Mouse (Mus musculus) MEL (cell line): ENCODE results near the gene Lrp6. TPM values are rescaled to one million over a fixed set of nuclear protein-coding genes. Genes with fewer than 3 reads are reported as not detected.

Experiments
- DNase-seq: peaks from one replicate; pipeline ENCODE4 v3.0.0; 2011; ENCODE audit warnings: low read depth, low spot score
- H3K27ac ChIP-seq: 2 replicates; pipeline ENCODE4 v1.5.1; 2012; ENCODE audit warnings: low read depth, mild to moderate bottlenecking, control low read depth, low read length, moderate library complexity; ENCODE audit not compliant: control insufficient read depth
- H3K27me3 ChIP-seq, 2 experiments: fragments of 150-350 bp in 1 of 2; sonication (generic) in 1 of 2; 2 replicates each; pipeline ENCODE4 v1.6.1; 2012; ENCODE audit warnings: low read length in 2 of 2, mild to moderate bottlenecking in 2 of 2, improper control_type of control experiment in 1 of 2, moderate library complexity in 1 of 2; ENCODE audit not compliant: insufficient read depth in 2 of 2, control insufficient read depth in 1 of 2
- H3K36me3 ChIP-seq, 2 experiments: 2 replicates each; pipeline ENCODE4 v1.6.1; 2012 to 2014; ENCODE audit warnings: low read length in 2 of 2, improper control_type of control experiment in 1 of 2, inconsistent platforms in 1 of 2, mild to moderate bottlenecking in 1 of 2; ENCODE audit not compliant: insufficient read depth in 2 of 2, control insufficient read depth in 1 of 2
- H3K4me1 ChIP-seq, 2 experiments: fragments of 150-350 bp in 1 of 2; sonication (generic) in 1 of 2; 2 replicates each; pipeline ENCODE4 v1.6.1; 2012; ENCODE audit warnings: low read length in 2 of 2, improper control_type of control experiment in 1 of 2, mild to moderate bottlenecking in 1 of 2; ENCODE audit not compliant: insufficient read depth in 2 of 2, control insufficient read depth in 1 of 2
- H3K4me3 ChIP-seq, 2 experiments: fragments of 150-350 bp in 1 of 2; sonication (generic) in 1 of 2; 2 replicates each; pipeline ENCODE4 v1.5.1; 2012; ENCODE audit warnings: low read depth in 2 of 2, low read length in 2 of 2, mild to moderate bottlenecking in 2 of 2, moderate library complexity in 2 of 2, control low read depth in 1 of 2, improper control_type of control experiment in 1 of 2; ENCODE audit not compliant: control insufficient read depth in 1 of 2, insufficient read depth in 1 of 2
- H3K79me2 ChIP-seq: 2 replicates; pipeline ENCODE4 v1.6.1; 2012; ENCODE audit warnings: mild to moderate bottlenecking, low read length, moderate library complexity; ENCODE audit not compliant: control insufficient read depth, poor library complexity, insufficient read depth
- H3K9ac ChIP-seq: 2 replicates; pipeline ENCODE4 v1.6.1; 2012; ENCODE audit warnings: low read depth, mild to moderate bottlenecking, control low read depth, low read length, moderate library complexity; ENCODE audit not compliant: control insufficient read depth, poor library complexity, severe bottlenecking
- H3K9me3 ChIP-seq: fragments of 150-350 bp; sonication (generic); replicated peaks from 2 replicates; pipeline ENCODE4 v1.6.1; 2012; ENCODE audit warnings: mild to moderate bottlenecking, low read length, improper control_type of control experiment, moderate library complexity; ENCODE audit not compliant: insufficient read depth
- CHD2 ChIP-seq: IDR thresholded peaks from 2 replicates; pipeline ENCODE4 v1.6.1; 2011; ENCODE audit warnings: low read length, improper control_type of control experiment
- CTCF ChIP-seq, 3 experiments: IDR thresholded peaks in 2 of 3; conservative IDR thresholded peaks in 1 of 3; 2 replicates each; pipeline ENCODE4 v1.5.1; 2011 to 2012; ENCODE audit warnings: low read length in 3 of 3, low read depth in 2 of 3, mild to moderate bottlenecking in 2 of 3, improper control_type of control experiment in 1 of 3, inconsistent platforms in 1 of 3, mixed read lengths in 1 of 3, moderate library complexity in 1 of 3; ENCODE audit not compliant: control insufficient read depth in 1 of 3, insufficient read depth in 1 of 3, poor library complexity in 1 of 3, severe bottlenecking in 1 of 3
- E2F4 ChIP-seq: IDR thresholded peaks from 2 replicates; pipeline ENCODE4 v1.6.1; 2011; ENCODE audit warnings: low read depth, low read length, improper control_type of control experiment, borderline replicate concordance
- MAX ChIP-seq: IDR thresholded peaks from 2 replicates; pipeline ENCODE4 v1.6.1; 2011; ENCODE audit warnings: low read length, improper control_type of control experiment
- MEF2A ChIP-seq: IDR thresholded peaks from 2 replicates; pipeline ENCODE4 v1.6.1; 2014; ENCODE audit warnings: low read depth, mild to moderate bottlenecking, inconsistent platforms, low read length, improper control_type of control experiment; ENCODE audit not compliant: poor library complexity, insufficient replicate concordance, severe bottlenecking; ENCODE audit errors: extremely low read depth
- MYB ChIP-seq: IDR thresholded peaks from 2 replicates; pipeline ENCODE4 v1.6.1; 2011; ENCODE audit warnings: mild to moderate bottlenecking, low read depth, low read length, improper control_type of control experiment
- NELFE ChIP-seq: IDR thresholded peaks from 2 replicates; pipeline ENCODE4 v1.6.1; 2011; ENCODE audit warnings: low read depth, low read length, improper control_type of control experiment
- NRF1 ChIP-seq: IDR thresholded peaks from 2 replicates; pipeline ENCODE4 v1.6.1; 2014; ENCODE audit warnings: low read depth, mild to moderate bottlenecking, inconsistent platforms, low read length, improper control_type of control experiment, moderate library complexity; ENCODE audit not compliant: poor library complexity, insufficient read depth, severe bottlenecking
- RAD21 ChIP-seq: IDR thresholded peaks from 2 replicates; pipeline ENCODE4 v1.6.1; 2011; ENCODE audit warnings: mild to moderate bottlenecking, low read depth, low read length, improper control_type of control experiment
- SMC3 ChIP-seq: IDR thresholded peaks from 2 replicates; pipeline ENCODE4 v1.6.1; 2011; ENCODE audit warnings: low read depth, low read length, improper control_type of control experiment
- ZC3H11A ChIP-seq: IDR thresholded peaks from 2 replicates; pipeline ENCODE4 v1.6.1; 2012; ENCODE audit warnings: low read depth, mild to moderate bottlenecking, inconsistent platforms, low read length, improper control_type of control experiment
- ZKSCAN1 ChIP-seq: IDR thresholded peaks from 2 replicates; pipeline ENCODE4 v1.6.1; 2012; ENCODE audit warnings: low read depth, mild to moderate bottlenecking, inconsistent platforms, low read length, improper control_type of control experiment, moderate library complexity
- ZNF384 ChIP-seq: IDR thresholded peaks from 2 replicates; pipeline ENCODE4 v1.6.1; 2012; ENCODE audit warnings: low read depth, mild to moderate bottlenecking, inconsistent platforms, low read length, improper control_type of control experiment
- polyA plus RNA-seq, 2 experiments: library from polyadenylated mRNA; stranded (reverse) in 1 of 2; unstranded in 1 of 2; fragments of >175 nt in 1 of 2; fragments of >200 nt in 1 of 2; gene quantifications; 2 replicates each; pipeline versions ENCODE4 v1.2.1 to v1.2.4; 2012; ENCODE audit warnings: low replicate concordance in 2 of 2, low read depth in 1 of 2; ENCODE audit not compliant: insufficient read length in 2 of 2, insufficient read depth in 1 of 2, missing spikeins in 1 of 2
- total RNA-seq: library from RNA; depleted of rRNA; stranded (reverse); fragments of 300-350 nt; gene quantifications from 2 replicates; pipeline ENCODE4 v1.2.3, GENCODE M21; 2012

The Lrp6 gene
- total and polyA plus RNA-seq, 3 experiments: 13.1 to 25.7 (median 17.2) TPM

GRCm38 (mm10) chr6:134461175-134461574 is 105.6 kb downstream of the Lrp6 start:
- Histone ChIP-seq H3K27me3 (no peaks in the 10 kb centered on the region), H3K4me1 (peaks cover 0 to 2% of the 10 kb centered on the region in 2 experiments; a peak in 1 of 4 replicates), H3K9ac (no peak overlapping the region), H3K79me2 (no peaks in the 10 kb centered on the region), H3K9me3 (no peaks in the 10 kb centered on the region), H3K36me3 (peaks cover 5 to 32% of the 10 kb centered on the region in 2 experiments), H3K27ac (no peak overlapping the region), H3K4me3 (no peak overlapping the region)
- DNase-seq: no peak
- TF ChIP-seq ZKSCAN1 (no peak), MEF2A (no peak)

GRCm38 (mm10) chr6:134458376-134458775 is 108.4 kb downstream of the Lrp6 start:
- TF ChIP-seq ZC3H11A (no peak), NELFE (no peak), NRF1 (no peak), CHD2 (no peak), MAX (no peak), E2F4 (no peak)
- Histone ChIP-seq H3K4me1 (no peaks in the 10 kb centered on the region), H3K4me3 (no peak overlapping the region), H3K27ac (no peak overlapping the region), H3K27me3 (no peaks in the 10 kb centered on the region), H3K36me3 (peaks cover 0 to 18% of the 10 kb centered on the region in 2 experiments; a peak in 2 of 4 replicates), H3K9ac (no peak overlapping the region), H3K9me3 (no peaks in the 10 kb centered on the region), H3K79me2 (no peaks in the 10 kb centered on the region)
- no peak for DNase-seq

GRCm38 (mm10) chr6:134454093-134454492 is 112.7 kb downstream of the Lrp6 start:
- peak; percentile 23 for DNase-seq
- peaks cover 0 to 13% of the 10 kb centered on the region in 2 experiments; a peak in 2 of 4 replicates for H3K36me3 ChIP-seq
- no peak overlapping the region for H3K9ac ChIP-seq
- no peak overlapping the region for H3K4me3 ChIP-seq
- no peak overlapping the region for H3K27ac ChIP-seq
- TF ChIP-seq ZNF384 (no peak), MYB (no peak), RAD21 (0 out of 2 replicates have a peak, but pooled peaks have one; percentile 0), MAX (no peak), CTCF (IDR thresholded peaks at IDR 0.05 in 2 of 3, conservative IDR thresholded peaks at IDR 0.05 in 1 of 3; ENCODE audit: control insufficient read depth in 1 of 3, insufficient read depth in 1 of 3, low read depth in 2 of 3, low read length in 3 of 3, poor library complexity in 1 of 3, severe bottlenecking in 1 of 3) (peak; percentile 25 to 35 (median 29); a peak in 5 of 6 replicates), SMC3 (peak; percentile 35)
- TF ChIP-seq, all 39 proteins: peak for 3
- Histone ChIP-seq H3K4me1 (no peaks in the 10 kb centered on the region; a peak in 1 of 4 replicates), H3K27me3 (no peaks in the 10 kb centered on the region), H3K9me3 (no peaks in the 10 kb centered on the region), H3K79me2 (no peaks in the 10 kb centered on the region)
